Mouse (Mus musculus) B cell, adult 2 months (primary cell): ENCODE results near the gene Ttc28.
A peak's percentile ranks its signal among the peaks of the same experiment; 100 is the strongest.

Experiments
- DNase-seq, 2 experiments: peaks; one replicate each; pipeline ENCODE4 v3.0.0; 2022

Gene Ttc28

GRCm38 (mm10) chr5:111179651-111180050 is 300.0 kb downstream of the Ttc28 start:
- no peak for DNase-seq

- no peak for DNase-seq
Measured at GRCm38 (mm10) chr5:111180091-111181053, 300.8 kb downstream of the Ttc28 start.

GRCm38 (mm10) chr5:111181204-111181912 is 301.8 kb downstream of the Ttc28 start:
- DNase-seq = no peak

- DNase-seq = peak in 1 of 2 experiments; percentile 22
Measured at GRCm38 (mm10) chr5:111186600-111186999, 307.0 kb downstream of the Ttc28 start.

GRCm38 (mm10) chr5:111191972-111192371 is 312.4 kb downstream of the Ttc28 start:
- DNase-seq = no peak

GRCm38 (mm10) chr5:111194829-111195228 is 315.2 kb downstream of the Ttc28 start:
- peak; percentile 16 for DNase-seq

GRCm38 (mm10) chr5:111195488-111196485 is 316.2 kb downstream of the Ttc28 start:
- peak; percentile 28 to 42 for DNase-seq

- DNase-seq = no peak
Measured at GRCm38 (mm10) chr5:111197727-111198126, 318.1 kb downstream of the Ttc28 start.

GRCm38 (mm10) chr5:111200167-111200840 is 320.7 kb downstream of the Ttc28 start:
- peak; percentile 21 to 23 for DNase-seq

- DNase-seq = no peak
Measured at GRCm38 (mm10) chr5:111200915-111201610, 321.5 kb downstream of the Ttc28 start.

- no peak for DNase-seq
Measured at GRCm38 (mm10) chr5:111204221-111204620, 324.6 kb downstream of the Ttc28 start.

- no peak for DNase-seq
Measured at GRCm38 (mm10) chr5:111204976-111205586, 325.5 kb downstream of the Ttc28 start.

GRCm38 (mm10) chr5:111205817-111206216 is 326.2 kb downstream of the Ttc28 start:
- DNase-seq = no peak

GRCm38 (mm10) chr5:111207924-111208659 is 328.5 kb downstream of the Ttc28 start:
- peak; percentile 37 to 50 for DNase-seq

- DNase-seq = peak; percentile 45 to 54
Measured at GRCm38 (mm10) chr5:111208660-111208969, 329.0 kb downstream of the Ttc28 start.

- no peak for DNase-seq
Measured at GRCm38 (mm10) chr5:111213935-111214450, 334.4 kb downstream of the Ttc28 start.

- DNase-seq = no peak
Measured at GRCm38 (mm10) chr5:111214890-111215289, 335.3 kb downstream of the Ttc28 start.

- no peak for DNase-seq
Measured at GRCm38 (mm10) chr5:111215722-111216121, 336.1 kb downstream of the Ttc28 start.

GRCm38 (mm10) chr5:111216166-111216565 is 336.6 kb downstream of the Ttc28 start:
- no peak for DNase-seq
